Mouse (Mus musculus) small intestine, adult 2 months (tissue): ENCODE data around the gene Gsdme. TPM values are rescaled to one million over a fixed set of nuclear protein-coding genes. Genes with fewer than 3 reads are reported as not detected.

Experiments used
- H3K27ac ChIP-seq: fragments of 200-500 bp; 2 replicates; pipeline ENCODE4 v1.5.1; 2012; ENCODE audit warnings: low read depth, low read length, control low read depth, inconsistent platforms; ENCODE audit not compliant: insufficient read depth
- H3K27me3 ChIP-seq: fragments of 200-500 bp; 2 replicates; pipeline ENCODE4 v1.6.1; 2012; ENCODE audit warnings: mild to moderate bottlenecking, moderate library complexity, low read length, inconsistent platforms; ENCODE audit not compliant: control insufficient read depth, insufficient read depth
- H3K36me3 ChIP-seq: fragments of 200-500 bp; 2 replicates; pipeline ENCODE4 v1.6.1; 2012; ENCODE audit warnings: mild to moderate bottlenecking, low read length, control low read depth, inconsistent platforms; ENCODE audit not compliant: control insufficient read depth, insufficient read depth
- H3K4me1 ChIP-seq: fragments of 200-500 bp; 2 replicates; pipeline ENCODE4 v1.6.1; 2012; ENCODE audit warnings: low read length, inconsistent platforms, mixed read lengths; ENCODE audit not compliant: control insufficient read depth, insufficient read depth, insufficient read length
- H3K4me3 ChIP-seq: fragments of 200-500 bp; 2 replicates; pipeline ENCODE4 v1.5.1; 2012; ENCODE audit warnings: low read depth, mild to moderate bottlenecking, control low read depth, inconsistent platforms, low read length, moderate library complexity
- CTCF ChIP-seq: fragments of 200-500 bp; IDR thresholded peaks from 2 replicates; pipeline ENCODE4 v1.5.1; 2012; ENCODE audit warnings: low read depth, mild to moderate bottlenecking, control low read depth, inconsistent platforms, low read length, moderate library complexity, mixed read lengths; ENCODE audit not compliant: insufficient replicate concordance, insufficient read length; ENCODE audit errors: extremely low read depth
- POLR2A ChIP-seq: fragments of 200-500 bp; IDR thresholded peaks from 2 replicates; pipeline ENCODE4 v1.6.1; 2012; ENCODE audit warnings: low read depth, mild to moderate bottlenecking, control low read depth, inconsistent platforms, low read length, moderate library complexity
- WGBS: fragments of 180-500 bp; shearing (Covaris S2); methylation state at CpG from one replicate; pipeline ENCODE4 v1.1.7; 2018; 5-methylcytosine and 5-hydroxymethylcytosine counted together
- polyA plus RNA-seq: library from polyadenylated mRNA; depleted of rRNA; stranded (reverse); fragments of >200 nt; gene quantifications from 2 replicates; pipeline ENCODE4 v1.2.3, GENCODE M21; 2012

Gsdme gene
- polyA plus RNA-seq, 1 experiment = 27.8 TPM

DNA sequence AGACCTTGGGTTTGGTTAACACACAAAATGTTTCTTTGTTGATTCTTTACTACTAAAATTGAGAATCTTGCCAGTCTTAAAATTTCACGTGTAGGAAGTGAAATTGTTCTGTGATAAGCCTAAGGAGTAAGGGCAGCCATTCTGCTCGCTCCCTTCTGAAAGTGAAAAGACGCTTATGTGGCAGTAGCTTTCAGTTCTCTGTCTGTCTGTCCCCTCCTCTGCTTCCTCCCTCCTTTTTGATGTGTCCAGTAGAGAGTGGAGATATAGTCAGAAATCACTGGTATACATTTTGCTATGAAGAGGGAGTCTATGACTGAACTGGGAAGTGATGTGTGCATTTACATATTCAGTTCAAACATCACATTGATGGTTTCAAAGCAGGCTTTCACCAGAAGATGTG, 70.8 kb downstream of the Gsdme start:
- WGBS = 74% methylated on average over 3 of the region's 3 CpGs

DNA sequence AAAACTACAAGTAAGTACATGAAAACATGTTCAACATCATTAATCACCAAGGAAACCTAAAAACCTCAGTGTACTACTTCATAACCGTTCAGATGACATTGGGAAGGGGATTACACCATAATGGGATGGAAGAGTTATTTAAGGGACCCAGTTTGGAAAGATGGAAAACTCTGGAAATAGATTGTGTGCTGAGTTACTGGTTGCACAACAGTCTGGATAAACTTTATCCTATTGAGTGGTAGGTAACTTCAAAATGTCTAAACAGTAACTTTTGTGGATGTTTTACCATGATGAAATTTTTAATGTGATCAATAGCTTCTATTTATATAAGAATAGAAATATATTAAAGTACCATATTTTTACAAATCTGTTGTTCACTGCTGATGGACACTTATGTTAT, 71.5 kb downstream of the Gsdme start:
- 74% methylated on average over 1 of the region's 1 CpGs for WGBS
- no peak for TF ChIP-seq CTCF
- TF ChIP-seq POLR2A = no peak
- H3K36me3 ChIP-seq = peaks cover 10% of the 10 kb centered on the region; the same call in 1 of the 2 replicates
- H3K27ac ChIP-seq = no peak overlapping the region
- H3K4me1 ChIP-seq = no peaks in the 10 kb centered on the region
- no peak overlapping the region for H3K4me3 ChIP-seq
- H3K27me3 ChIP-seq = no peaks in the 10 kb centered on the region

More for the DNA sequence above, 70.8 kb downstream of the Gsdme start:
- Histone ChIP-seq H3K27me3 (no peaks in the 10 kb centered on the region), H3K27ac (no peak overlapping the region), H3K4me1 (no peaks in the 10 kb centered on the region), H3K36me3 (peaks cover 13% of the 10 kb centered on the region; the same call in 1 of the 2 replicates), H3K4me3 (no peak overlapping the region)
- TF ChIP-seq CTCF (no peak), POLR2A (no peak)

GRCm38 (mm10) chr6:50191605-50192004, 72.1 kb downstream of the Gsdme start:
- Histone ChIP-seq H3K4me3 (no peak overlapping the region), H3K4me1 (no peaks in the 10 kb centered on the region), H3K27me3 (no peaks in the 10 kb centered on the region), H3K27ac (no peak overlapping the region), H3K36me3 (peaks cover 10% of the 10 kb centered on the region; the same call in 1 of the 2 replicates)
- WGBS = 88% methylated on average over 3 of the region's 3 CpGs
- TF ChIP-seq CTCF (no peak), POLR2A (no peak)

DNA sequence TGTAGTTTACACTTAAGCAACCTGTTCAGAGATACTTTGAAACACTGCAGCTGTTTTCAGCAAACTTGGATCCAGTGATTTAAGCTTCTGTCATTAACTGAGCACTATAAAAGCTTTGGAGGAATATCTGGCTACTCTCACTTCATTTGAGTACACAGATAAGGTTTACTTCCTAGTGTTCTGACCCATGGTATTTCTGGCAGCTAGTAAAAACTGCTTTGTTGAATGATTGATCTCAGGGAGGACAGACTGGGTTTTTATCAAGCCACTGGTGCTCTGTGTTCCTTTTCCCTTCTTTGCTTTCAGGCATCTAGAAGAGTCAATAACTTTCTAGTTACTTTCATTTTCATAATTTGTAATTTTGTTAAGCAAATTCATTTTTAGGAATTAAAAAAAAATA, 74.3 kb downstream of the Gsdme start:
- H3K27ac ChIP-seq = no peak overlapping the region
- no peak for TF ChIP-seq CTCF
- no peak for TF ChIP-seq POLR2A

GRCm38 (mm10) chr6:50187955-50188354, 75.7 kb downstream of the Gsdme start:
- no peak overlapping the region for H3K4me3 ChIP-seq
- H3K27me3 ChIP-seq = no peaks in the 10 kb centered on the region
- H3K27ac ChIP-seq = no peak overlapping the region
- 36% methylated on average over 4 of the region's 4 CpGs for WGBS
- no peak for TF ChIP-seq CTCF
- no peak for TF ChIP-seq POLR2A
- H3K36me3 ChIP-seq = peaks cover 5% of the 10 kb centered on the region; the same call in 1 of the 2 replicates
- no peaks in the 10 kb centered on the region for H3K4me1 ChIP-seq

More for the DNA sequence above, 74.3 kb downstream of the Gsdme start:
- Histone ChIP-seq H3K4me3 (no peak overlapping the region), H3K36me3 (peaks cover 6% of the 10 kb centered on the region; the same call in 1 of the 2 replicates), H3K4me1 (no peaks in the 10 kb centered on the region), H3K27me3 (no peaks in the 10 kb centered on the region)

- Histone ChIP-seq H3K27me3 (no peaks in the 10 kb centered on the region), H3K4me1 (no peaks in the 10 kb centered on the region), H3K36me3 (peaks cover 4% of the 10 kb centered on the region; the same call in 1 of the 2 replicates), H3K4me3 (no peak overlapping the region), H3K27ac (no peak overlapping the region)
- no peak for TF ChIP-seq CTCF
- no peak for TF ChIP-seq POLR2A
- 61% methylated on average over 4 of the region's 4 CpGs for WGBS
Observed at GRCm38 (mm10) chr6:50180189-50180588, 83.5 kb downstream of the Gsdme start.

DNA sequence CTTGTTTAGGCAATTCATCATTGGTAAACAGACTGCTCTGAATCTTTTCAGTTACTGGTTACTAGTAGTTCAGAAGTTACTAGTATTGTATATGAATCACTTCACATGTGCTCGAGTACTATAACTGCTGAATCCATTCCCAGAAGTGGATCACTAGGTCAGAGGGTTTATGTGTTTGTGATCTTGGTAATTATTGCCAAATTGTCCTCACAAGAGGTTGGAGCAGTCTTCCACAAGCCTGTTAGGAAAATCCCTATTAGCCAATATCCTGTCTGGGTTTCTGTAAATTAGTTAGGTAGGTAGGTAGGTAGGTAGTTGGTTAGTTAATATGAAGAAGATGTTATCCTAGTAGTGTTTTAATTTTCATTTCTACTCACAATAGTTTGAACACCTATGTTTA, 87.9 kb downstream of the Gsdme start:
- Histone ChIP-seq H3K4me1 (no peaks in the 10 kb centered on the region), H3K27ac (no peak overlapping the region), H3K36me3 (peaks cover 2% of the 10 kb centered on the region; the same call in 1 of the 2 replicates), H3K27me3 (no peaks in the 10 kb centered on the region), H3K4me3 (no peak overlapping the region)
- TF ChIP-seq CTCF (no peak), POLR2A (no peak)
- WGBS = 64% methylated on average over 1 of the region's 1 CpGs
